Mouse (Mus musculus) testis, postnatal 14 days (tissue): ENCODE data around the gene Zfp948.
A peak's percentile ranks its signal among the peaks of the same experiment; 100 is the strongest.

Experiments used
- DNase-seq: peaks from one replicate; pipeline ENCODE4 v3.0.0; 2021; ENCODE audit warnings: low spot score

The Zfp948 gene

GRCm38 (mm10) chr17:21566728-21567349 lies at the start of gene Zfp948:
TSS of gene Zfp948 (plus strand) at chr17:21567008.
- DNase-seq: peak; percentile 81

DNA sequence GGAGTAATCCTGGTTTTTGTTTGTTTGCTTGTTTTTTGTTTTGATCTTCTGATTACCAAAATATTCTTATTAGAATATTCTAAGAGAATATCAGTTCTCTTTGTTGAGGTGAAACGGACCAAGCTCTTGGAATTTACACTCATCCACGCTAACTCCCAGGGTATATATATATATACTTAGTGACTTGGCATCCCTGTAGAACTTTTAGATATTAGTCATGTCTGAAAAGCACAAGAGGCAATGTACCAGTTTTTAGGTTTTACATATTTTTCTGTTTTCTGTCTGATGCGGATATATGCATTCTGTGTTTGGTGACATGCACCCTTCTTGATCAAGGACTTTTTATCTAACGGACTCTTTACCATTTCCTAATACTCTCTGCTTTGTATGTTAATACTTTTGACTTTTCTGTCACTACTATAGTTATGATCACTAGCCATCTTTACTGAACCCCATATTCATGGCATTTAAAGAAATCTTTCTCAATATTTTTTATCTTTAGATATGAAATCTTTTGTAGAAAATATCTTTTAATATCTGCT lies 49.6 kb upstream of the Zfp948 start:
- no peak for DNase-seq

GRCm38 (mm10) chr17:21526270-21526669 lies 40.5 kb upstream of the Zfp948 start:
- no peak for DNase-seq

DNA sequence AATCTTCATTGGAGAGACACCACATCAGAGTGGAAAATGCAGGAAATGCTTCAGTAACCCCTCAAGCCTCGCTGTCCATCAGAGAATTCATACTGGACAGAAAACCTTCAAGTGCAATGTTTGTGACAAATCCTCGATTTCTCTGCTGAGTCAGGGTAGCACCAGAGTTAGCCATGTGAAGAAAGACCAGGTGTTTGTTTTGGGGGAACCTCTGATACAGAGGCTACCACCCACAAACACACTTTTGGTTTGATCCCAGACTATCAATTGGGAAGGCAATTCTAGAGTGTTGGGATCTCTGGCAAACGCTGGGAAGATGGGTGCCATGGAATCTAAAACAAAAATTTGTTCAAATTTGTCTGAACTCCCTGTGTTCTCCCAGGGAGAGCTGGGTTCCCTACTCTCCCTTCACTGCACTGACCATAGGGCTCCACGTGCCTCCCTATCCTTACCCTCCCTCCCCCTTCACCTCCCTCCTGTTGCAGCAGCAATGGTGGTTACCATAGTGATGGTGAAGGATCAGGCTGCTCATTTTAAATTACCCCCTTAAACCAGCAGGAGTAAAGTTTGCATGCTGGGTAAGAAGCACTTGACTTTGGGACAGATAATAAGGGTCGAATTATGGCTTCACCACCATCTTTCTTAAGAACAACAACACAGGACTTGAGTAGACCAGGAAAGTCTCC lies 36.0 kb upstream of the Zfp948 start:
- DNase-seq: no peak

- no peak for DNase-seq
Measured at GRCm38 (mm10) chr17:21531621-21532020, 35.2 kb upstream of the Zfp948 start.

DNA sequence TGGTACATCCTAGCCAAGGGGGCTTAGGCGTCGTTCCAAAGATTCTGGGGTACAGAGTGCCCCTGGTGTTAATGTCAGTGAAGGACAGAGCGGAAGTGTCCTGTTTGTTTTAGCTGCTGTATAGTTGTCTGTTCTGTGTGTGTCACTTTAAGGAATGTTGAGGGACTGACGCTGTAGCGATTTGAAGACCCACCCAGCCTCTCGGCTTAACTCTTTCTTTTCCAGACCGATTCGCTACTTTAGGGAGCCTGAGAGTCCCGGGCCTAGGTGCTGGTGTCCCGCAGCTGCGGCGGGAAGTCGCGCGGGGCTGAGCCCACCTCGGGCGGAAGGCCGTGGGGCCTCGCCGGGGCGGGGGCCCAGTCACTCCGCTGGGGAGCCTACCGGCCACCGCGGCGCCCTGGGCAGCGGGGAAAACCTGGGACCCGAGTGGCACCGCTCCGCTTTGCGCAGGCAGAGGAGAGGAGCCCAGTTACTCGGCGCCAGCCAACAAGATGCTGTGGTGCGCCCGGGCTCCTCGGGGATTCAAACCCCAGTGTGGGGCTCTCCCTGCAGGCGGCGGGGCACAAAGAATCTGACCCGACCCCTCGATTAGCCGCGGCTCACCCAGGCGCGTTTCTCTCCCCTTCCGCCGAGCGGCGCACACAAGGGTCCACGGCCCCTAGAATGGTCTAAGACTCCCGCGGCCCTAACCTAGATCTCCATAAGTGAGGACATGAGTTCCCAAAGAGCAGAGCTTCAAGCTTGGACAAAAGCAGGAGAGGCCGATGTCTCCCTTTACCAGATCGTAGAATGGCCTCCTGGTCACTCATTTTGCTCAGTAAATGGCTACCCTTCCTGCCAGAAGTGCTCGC lies 34.5 kb upstream of the Zfp948 start:
- peak; percentile 66 for DNase-seq

- no peak for DNase-seq
Measured at GRCm38 (mm10) chr17:21533961-21534360, 32.8 kb upstream of the Zfp948 start.

- peak; percentile 38 for DNase-seq
Measured at GRCm38 (mm10) chr17:21534460-21535095, 32.2 kb upstream of the Zfp948 start.

GRCm38 (mm10) chr17:21535096-21536001 lies 31.5 kb upstream of the Zfp948 start, which contains the start of gene Zfp52:
TSS of gene Zfp52 (plus strand) at chr17:21535539.
- DNase-seq: no peak

- DNase-seq: no peak
Measured at GRCm38 (mm10) chr17:21536096-21536495, 30.7 kb upstream of the Zfp948 start.

- DNase-seq: no peak
Measured at GRCm38 (mm10) chr17:21536676-21537075, 30.1 kb upstream of the Zfp948 start.

DNA sequence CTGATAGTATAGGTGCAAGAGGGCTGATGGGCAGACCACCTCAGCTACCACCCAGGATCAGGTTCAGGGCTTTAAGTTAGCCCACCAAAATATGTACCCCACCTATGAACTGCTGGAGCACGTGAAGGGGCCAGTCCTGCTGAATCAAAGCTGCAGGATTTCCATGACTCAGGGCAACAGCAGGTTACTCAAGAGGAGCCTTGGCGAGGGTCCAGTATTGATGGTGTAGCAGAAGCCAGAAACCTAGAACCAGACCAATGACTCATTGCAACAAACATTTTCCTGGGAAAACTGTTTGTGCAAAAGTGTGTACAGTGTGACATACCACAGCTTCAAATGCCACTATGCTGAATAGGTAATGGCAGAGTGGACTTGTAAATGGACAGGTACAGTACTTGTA lies 9.0 kb upstream of the Zfp948 start:
- DNase-seq: no peak

DNA sequence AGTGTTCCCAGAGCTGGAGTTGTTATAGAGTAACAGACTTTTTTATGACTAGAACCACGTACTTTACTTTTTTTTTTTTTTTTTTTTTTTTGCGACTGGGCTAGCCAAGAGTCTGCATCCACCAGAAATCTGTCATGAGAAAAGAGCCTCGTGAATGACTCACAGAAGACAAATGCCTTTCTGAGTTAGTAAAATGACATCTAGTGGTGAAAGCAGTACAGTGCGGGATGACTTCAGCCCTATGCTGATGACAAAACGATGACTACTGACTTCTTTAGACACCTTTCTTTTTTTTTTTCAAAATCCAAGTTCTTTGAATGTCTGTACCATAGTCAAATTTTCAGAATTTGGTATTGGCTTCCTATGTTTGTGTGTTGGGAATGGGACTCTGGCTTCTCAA lies 588 bp upstream of the Zfp948 start:
- DNase-seq: peak; percentile 10

DNA sequence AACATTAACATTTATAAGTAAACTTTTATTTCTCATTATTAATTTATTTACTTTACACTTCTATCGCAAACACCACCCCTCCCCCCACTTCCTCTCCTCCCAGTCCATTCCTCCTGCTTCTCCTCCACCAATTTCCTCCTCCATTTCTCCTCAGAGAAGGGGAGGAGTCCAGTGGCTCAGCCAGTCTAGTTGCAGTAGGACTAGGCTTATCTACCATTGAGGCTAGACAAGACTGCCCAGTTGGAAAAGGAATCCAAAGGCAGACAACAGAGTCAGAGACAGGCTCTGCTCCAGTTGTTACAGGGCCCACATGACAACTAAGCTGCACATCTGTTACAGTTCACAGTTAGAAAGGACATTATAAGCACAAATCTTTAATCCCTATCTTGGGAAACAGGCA lies 888 bp downstream of the Zfp948 start:
- DNase-seq: no peak

GRCm38 (mm10) chr17:21579080-21579479 lies 12.3 kb downstream of the Zfp948 start:
- no peak for DNase-seq

- DNase-seq: peak; percentile 8
Measured at GRCm38 (mm10) chr17:21579493-21580175, 12.8 kb downstream of the Zfp948 start.

- DNase-seq: no peak
Measured at GRCm38 (mm10) chr17:21585521-21585920, 18.7 kb downstream of the Zfp948 start.

DNA sequence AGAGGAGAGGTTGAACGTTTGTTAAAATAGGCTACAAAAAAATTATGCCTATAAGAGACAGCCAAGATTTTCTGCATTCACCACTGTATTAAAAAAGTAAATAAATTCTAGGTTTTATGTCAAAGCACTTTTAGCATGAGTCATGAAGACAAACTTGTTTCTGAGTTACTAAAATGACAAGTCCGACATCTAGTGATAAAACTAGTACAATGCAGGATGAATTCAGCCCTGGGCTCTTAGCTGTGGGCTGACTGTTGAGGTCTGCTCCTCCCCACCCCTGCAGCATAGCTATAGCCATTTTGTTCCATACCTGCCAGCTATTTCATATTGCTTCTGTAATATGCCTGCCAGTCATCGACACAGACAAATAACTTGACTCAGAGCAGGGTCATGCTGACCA lies 49.5 kb downstream of the Zfp948 start:
- DNase-seq: no peak

GRCm38 (mm10) chr17:21617352-21617751 lies 50.5 kb downstream of the Zfp948 start:
- no peak for DNase-seq

GRCm38 (mm10) chr17:21623647-21624046 lies 56.8 kb downstream of the Zfp948 start:
- no peak for DNase-seq
